Mouse (Mus musculus) lung, embryonic 16.5 days (tissue): ENCODE data around the gene Prss27. TPM values are rescaled to one million over a fixed set of nuclear protein-coding genes. Genes with fewer than 3 reads are reported as not detected.

Source experiments
- ATAC-seq: fragments of 200-750 bp; cut with Nextera tagmentation; 2 replicates; pipeline ENCODE4 v1.8.0; 2017; ENCODE audit warnings: low read depth, mild to moderate bottlenecking, moderate library complexity
- H3K27ac ChIP-seq: fragments of 300-500 bp; sonication (generic); 2 replicates; pipeline ENCODE4 v1.5.1; 2014; ENCODE audit warnings: mild to moderate bottlenecking, control low read depth, low read length
- H3K27me3 ChIP-seq: fragments of 300-500 bp; sonication (generic); 2 replicates; pipeline ENCODE4 v1.6.1; 2014; ENCODE audit warnings: low read depth, low read length, mixed read lengths; ENCODE audit not compliant: control insufficient read depth, insufficient read depth
- H3K36me3 ChIP-seq: fragments of 300-500 bp; sonication (generic); 2 replicates; pipeline ENCODE4 v1.6.1; 2014; ENCODE audit warnings: low read length; ENCODE audit not compliant: control insufficient read depth, insufficient read depth
- H3K4me1 ChIP-seq: fragments of 300-500 bp; sonication (generic); replicated peaks from 2 replicates; pipeline ENCODE4 v1.6.1; 2014; ENCODE audit warnings: low read length, mixed read lengths; ENCODE audit not compliant: control insufficient read depth, insufficient read depth
- H3K4me2 ChIP-seq: fragments of 300-500 bp; sonication (generic); 2 replicates; pipeline ENCODE4 v1.6.1; 2014; ENCODE audit warnings: low read depth, low read length, control low read depth
- H3K4me3 ChIP-seq: fragments of 300-500 bp; sonication (generic); 2 replicates; pipeline ENCODE4 v1.5.1; 2014; ENCODE audit warnings: mild to moderate bottlenecking, low read length, control low read depth
- H3K9ac ChIP-seq: fragments of 300-500 bp; sonication (generic); 2 replicates; pipeline ENCODE4 v1.6.1; 2014; ENCODE audit warnings: low read length, control low read depth
- H3K9me3 ChIP-seq: fragments of 300-500 bp; sonication (generic); 2 replicates; pipeline ENCODE4 v1.6.1; 2016; ENCODE audit warnings: low read length; ENCODE audit not compliant: control insufficient read depth
- WGBS: fragments of 180-500 bp; shearing (Covaris S2); extraction: QIAGEN DNeasy Blood & Tissue Kit; methylation state at CpG from one replicate; pipeline ENCODE4 v1.1.7; 2014; 5-methylcytosine and 5-hydroxymethylcytosine counted together
- polyA plus RNA-seq: library from polyadenylated mRNA; unstranded; fragments of >200 nt; fragmentation: Nextera tagmentation; extraction: Ambion mirVana; gene quantifications from 2 replicates; pipeline ENCODE4 v1.2.1, GENCODE M21; 2015

Prss27 gene
- polyA plus RNA-seq, 1 experiment from 2014 or later, result 0.11 TPM

- H3K27me3 ChIP-seq, result no peaks in the 10 kb centered on the region
- no peak for ATAC-seq
- 27% methylated on average over 5 of the region's 5 CpGs for WGBS
These were observed 8.1 kb downstream of the Prss27 start for GRCm38 (mm10) chr17:24046026-24046425.

DNA sequence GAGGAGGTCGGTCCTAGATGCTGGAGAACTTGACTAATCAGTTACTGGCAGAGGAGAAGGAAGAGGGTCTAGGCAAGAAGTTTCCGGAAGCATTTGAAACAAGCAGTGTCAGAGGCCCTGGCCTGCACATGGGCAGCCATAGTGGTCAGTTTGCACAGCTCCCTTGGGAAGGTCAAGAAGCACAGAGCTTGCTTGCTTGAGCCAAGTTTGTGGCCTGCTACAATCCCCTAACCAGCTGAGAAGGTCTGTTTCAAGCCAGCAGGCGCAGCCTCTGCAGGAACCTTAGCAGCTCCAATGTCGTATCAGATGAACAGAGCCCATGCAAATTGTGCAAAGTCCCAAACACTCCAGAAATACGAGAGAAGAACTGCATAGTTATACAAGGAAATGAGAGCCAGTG is 10.1 kb downstream of the Prss27 start:
- peaks cover 34% of the 10 kb centered on the region for H3K36me3 ChIP-seq
- WGBS, result 72% methylated on average over 5 of the region's 5 CpGs

More at GRCm38 (mm10) chr17:24046026-24046425, 8.1 kb downstream of the Prss27 start:
- Histone ChIP-seq H3K4me1 (no peaks in the 10 kb centered on the region), H3K4me2 (no peak overlapping the region), H3K27ac (no peak overlapping the region), H3K9me3 (no peaks in the 10 kb centered on the region), H3K36me3 (peaks cover 26% of the 10 kb centered on the region), H3K4me3 (no peak overlapping the region), H3K9ac (no peak overlapping the region)

DNA sequence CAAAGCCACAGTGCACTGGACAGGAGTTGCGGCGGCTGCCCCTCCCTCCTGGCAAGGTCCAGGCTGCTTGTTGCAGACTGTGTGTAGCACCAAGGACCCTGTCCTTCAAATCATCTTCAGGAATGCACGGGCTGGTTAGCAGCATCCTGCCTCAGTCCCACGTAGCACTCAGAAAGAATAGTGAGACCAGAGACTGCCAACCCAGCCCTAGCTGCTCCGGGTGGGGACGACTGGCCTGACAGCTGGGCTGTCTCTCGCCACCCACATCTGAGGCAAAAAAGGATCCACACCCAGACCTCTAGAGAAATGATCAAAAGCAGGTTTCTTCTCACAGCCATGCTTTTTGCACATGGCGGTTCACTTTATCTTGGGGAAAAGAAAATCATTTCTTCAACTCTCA is 11.1 kb downstream of the Prss27 start:
- H3K4me1 ChIP-seq, result no peaks in the 10 kb centered on the region
- peaks cover 36% of the 10 kb centered on the region for H3K36me3 ChIP-seq
- H3K4me3 ChIP-seq, result no peak overlapping the region
- no peaks in the 10 kb centered on the region for H3K9me3 ChIP-seq
- H3K27me3 ChIP-seq, result no peaks in the 10 kb centered on the region
- H3K4me2 ChIP-seq, result no peak overlapping the region
- H3K27ac ChIP-seq, result no peak overlapping the region
- ATAC-seq, result no peak
- no peak overlapping the region for H3K9ac ChIP-seq
- WGBS, result 83% methylated on average over 8 of the region's 8 CpGs

More for the DNA sequence above, 10.1 kb downstream of the Prss27 start:
- Histone ChIP-seq H3K27me3 (no peaks in the 10 kb centered on the region), H3K27ac (no peak overlapping the region), H3K4me3 (no peak overlapping the region), H3K4me1 (no peaks in the 10 kb centered on the region), H3K9ac (no peak overlapping the region), H3K4me2 (no peak overlapping the region), H3K9me3 (no peaks in the 10 kb centered on the region)
- no peak for ATAC-seq

- Histone ChIP-seq H3K27me3 (no peaks in the 10 kb centered on the region), H3K4me3 (no peak overlapping the region), H3K4me1 (no peaks in the 10 kb centered on the region), H3K9me3 (no peaks in the 10 kb centered on the region), H3K27ac (no peak overlapping the region), H3K36me3 (peaks cover 56% of the 10 kb centered on the region), H3K4me2 (no peak overlapping the region), H3K9ac (no peak overlapping the region)
- no peak for ATAC-seq
- 92% methylated on average over 14 of the region's 14 CpGs for WGBS
These were observed 19.0 kb downstream of the Prss27 start for GRCm38 (mm10) chr17:24056636-24057625.

DNA sequence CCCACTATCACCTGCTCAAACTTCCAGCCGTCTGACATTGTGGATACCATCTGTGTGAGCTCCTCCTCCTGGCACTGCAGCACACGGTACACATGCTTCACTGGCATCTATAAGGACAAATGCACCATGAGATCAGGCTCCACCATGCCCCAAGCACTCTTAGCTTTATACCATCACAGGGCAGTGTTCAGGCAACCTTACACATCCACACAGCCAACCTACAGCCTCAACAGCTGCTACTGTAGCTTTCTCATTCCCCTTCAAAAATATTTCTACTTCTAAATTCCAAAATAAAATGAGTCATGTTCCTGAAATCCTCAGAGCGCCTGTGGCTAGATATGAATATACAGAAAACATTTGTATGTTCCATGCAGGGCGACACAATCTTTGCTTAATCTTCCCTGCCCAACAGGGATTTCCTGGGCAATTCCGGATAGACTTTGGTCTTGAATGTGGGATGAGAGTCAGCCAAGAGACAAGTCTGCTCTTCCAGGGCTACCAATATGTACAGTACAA is 19.8 kb downstream of the Prss27 start:
- Histone ChIP-seq H3K36me3 (peaks cover 51% of the 10 kb centered on the region), H3K4me1 (no peaks in the 10 kb centered on the region), H3K4me3 (no peak overlapping the region), H3K4me2 (no peak overlapping the region), H3K9me3 (no peaks in the 10 kb centered on the region), H3K9ac (no peak overlapping the region), H3K27ac (no peak overlapping the region), H3K27me3 (no peaks in the 10 kb centered on the region)
- 87% methylated on average over 5 of the region's 5 CpGs for WGBS
- ATAC-seq, result no peak

DNA sequence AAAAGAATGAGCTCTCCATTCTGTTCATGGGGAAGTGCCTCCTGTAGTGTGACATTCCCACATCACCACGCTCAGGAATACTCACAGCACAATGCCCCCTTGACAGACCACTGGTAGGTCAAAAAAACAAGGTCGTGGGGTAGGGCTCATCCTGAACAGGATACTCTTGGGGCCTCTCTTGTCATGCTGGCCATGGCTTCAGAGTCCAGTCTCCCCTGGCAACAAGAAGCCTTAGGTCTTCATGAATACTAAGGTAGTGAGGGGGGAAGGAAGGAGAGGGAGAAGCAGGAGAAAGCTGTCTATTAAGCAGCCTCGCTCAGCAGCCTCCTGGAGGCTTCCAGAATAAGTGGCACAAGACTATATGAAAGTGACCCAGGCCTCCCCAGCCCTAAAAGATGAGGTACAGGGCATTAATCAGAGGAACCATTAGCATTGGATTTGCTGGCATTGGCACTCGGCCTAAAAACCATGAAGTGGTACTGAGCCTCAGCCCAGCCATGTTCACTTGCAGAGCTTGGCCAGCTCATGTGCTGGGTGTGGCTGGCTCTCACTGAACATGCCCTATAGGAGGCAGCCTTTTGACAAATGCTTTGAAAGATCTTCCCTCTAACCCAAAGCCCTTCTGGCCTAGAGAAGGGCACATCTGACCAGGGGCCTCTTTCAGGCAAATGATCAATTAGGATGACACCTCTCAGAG is 24.7 kb downstream of the Prss27 start:
- H3K27me3 ChIP-seq, result no peaks in the 10 kb centered on the region
- H3K9ac ChIP-seq, result no peak overlapping the region
- H3K27ac ChIP-seq, result no peak overlapping the region
- no peak overlapping the region for H3K4me3 ChIP-seq
- 76% methylated on average over 4 of the region's 4 CpGs for WGBS
- peaks cover 22% of the 10 kb centered on the region for H3K36me3 ChIP-seq
- H3K4me1 ChIP-seq, result no peaks in the 10 kb centered on the region
- no peak overlapping the region for H3K4me2 ChIP-seq
- ATAC-seq, result no peak
- no peaks in the 10 kb centered on the region for H3K9me3 ChIP-seq

DNA sequence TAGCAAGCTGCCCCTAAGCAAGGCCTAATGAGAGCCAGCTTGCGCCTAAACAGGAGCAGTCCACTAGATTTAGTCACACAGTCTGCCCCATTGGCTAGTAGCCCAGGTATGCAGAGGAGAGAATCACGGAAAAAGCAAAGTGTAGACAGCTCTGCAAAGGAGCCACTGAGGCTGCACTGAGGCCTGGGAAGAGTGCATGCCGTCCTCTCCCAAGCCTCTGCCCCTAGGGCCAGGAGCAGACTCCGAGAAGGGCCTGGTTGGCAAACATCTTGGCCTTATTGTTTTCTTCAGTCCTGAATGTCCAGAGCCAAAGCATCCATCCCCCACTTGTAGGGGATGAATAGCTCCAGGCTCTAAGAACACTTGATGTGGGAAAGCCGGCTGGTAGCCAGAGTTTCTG is 30.3 kb downstream of the Prss27 start:
- Histone ChIP-seq H3K4me3 (no peak overlapping the region), H3K4me2 (no peak overlapping the region), H3K27ac (no peak overlapping the region), H3K9ac (no peak overlapping the region), H3K36me3 (no peaks in the 10 kb centered on the region), H3K9me3 (no peaks in the 10 kb centered on the region), H3K4me1 (peaks cover 8% of the 10 kb centered on the region), H3K27me3 (no peaks in the 10 kb centered on the region)
- 84% methylated on average over 5 of the region's 5 CpGs for WGBS
- no peak for ATAC-seq

DNA sequence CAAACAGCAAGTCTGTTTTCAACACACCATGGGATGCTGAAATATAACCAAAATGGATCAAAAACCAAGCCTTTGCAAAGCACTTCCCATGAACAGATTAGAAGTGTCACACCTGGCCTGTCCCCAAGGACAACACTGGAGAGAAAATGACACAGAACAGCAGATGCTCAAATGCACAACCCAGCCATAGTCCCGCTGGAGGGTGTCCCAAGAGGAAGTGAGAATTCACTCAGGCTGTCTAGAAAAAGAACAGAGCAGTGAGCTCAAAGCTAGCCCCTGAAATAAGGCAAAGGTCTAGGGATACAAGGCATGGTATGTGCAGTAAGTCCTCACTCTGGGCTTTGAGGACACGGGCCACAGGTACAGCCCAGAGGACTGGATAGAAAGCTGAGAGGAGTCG is 31.6 kb downstream of the Prss27 start:
- Histone ChIP-seq H3K4me2 (no peak overlapping the region), H3K36me3 (no peaks in the 10 kb centered on the region)
- 82% methylated on average over 3 of the region's 3 CpGs for WGBS

More for the DNA sequence above, 31.6 kb downstream of the Prss27 start:
- Histone ChIP-seq H3K27me3 (no peaks in the 10 kb centered on the region), H3K27ac (no peak overlapping the region), H3K9me3 (no peaks in the 10 kb centered on the region), H3K4me3 (no peak overlapping the region), H3K4me1 (peaks cover 8% of the 10 kb centered on the region), H3K9ac (no peak overlapping the region)
- no peak for ATAC-seq
